Mouse (Mus musculus) heart, postnatal 0 days (tissue): ENCODE results near the gene Mrpl49.

Experiments used
- CTCF ChIP-seq: IDR thresholded peaks from 2 replicates; pipeline ENCODE4 v1.5.1; 2016; ENCODE audit warnings: antibody characterized with exemption, control low read depth, low read depth
- EP300 ChIP-seq: IDR thresholded peaks from 2 replicates; pipeline ENCODE4 v1.6.1; 2016; ENCODE audit warnings: antibody characterized with exemption, low read depth

GRCm38 (mm10) chr19:6057313-6058096, at the start of gene Mrpl49, which contains the start of gene Fau:
- TF ChIP-seq CTCF (no peak), EP300 (no peak)
